Mouse (Mus musculus): ENCODE measurements around the gene Ctbp1. TPM values are rescaled to one million over a fixed set of nuclear protein-coding genes. Genes with fewer than 3 reads are reported as not detected.

The Ctbp1 gene
- total RNA-seq, 2 experiments from 2014 or later = 272 to 273 TPM

GRCm38 (mm10) chr5:33245701-33246100, 29.1 kb downstream of the Ctbp1 start:
- DNase-seq (ENCODE audit: low spot score in 2 of 2) = peak; percentile 52 to 72

DNA sequence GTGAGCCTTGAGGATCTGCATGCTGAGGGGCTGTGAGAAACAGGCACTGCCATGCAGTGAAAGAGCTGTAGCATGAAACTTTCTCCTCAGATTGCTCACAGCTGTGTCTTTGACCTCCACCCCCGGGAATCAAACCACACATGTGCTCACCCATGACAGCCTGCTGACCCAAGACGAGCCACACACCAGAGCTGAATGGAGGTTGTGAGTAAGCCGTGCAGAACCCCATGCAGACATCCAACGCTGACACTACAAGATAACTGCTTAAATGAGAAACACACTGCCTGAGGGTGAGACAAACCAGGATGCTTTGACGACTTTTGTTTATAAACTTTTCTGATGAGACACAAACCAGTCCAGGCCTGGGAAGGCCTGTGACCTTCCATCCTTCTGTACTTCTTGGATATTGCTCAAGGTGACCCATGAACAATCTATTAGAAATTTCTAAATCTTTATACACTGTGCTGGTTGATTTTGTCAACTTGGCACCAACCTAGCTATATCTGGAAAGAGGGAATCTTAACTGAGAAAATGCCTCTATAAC, 30.3 kb downstream of the Ctbp1 start:
- no peak for DNase-seq (ENCODE audit: low spot score in 2 of 2)

DNA sequence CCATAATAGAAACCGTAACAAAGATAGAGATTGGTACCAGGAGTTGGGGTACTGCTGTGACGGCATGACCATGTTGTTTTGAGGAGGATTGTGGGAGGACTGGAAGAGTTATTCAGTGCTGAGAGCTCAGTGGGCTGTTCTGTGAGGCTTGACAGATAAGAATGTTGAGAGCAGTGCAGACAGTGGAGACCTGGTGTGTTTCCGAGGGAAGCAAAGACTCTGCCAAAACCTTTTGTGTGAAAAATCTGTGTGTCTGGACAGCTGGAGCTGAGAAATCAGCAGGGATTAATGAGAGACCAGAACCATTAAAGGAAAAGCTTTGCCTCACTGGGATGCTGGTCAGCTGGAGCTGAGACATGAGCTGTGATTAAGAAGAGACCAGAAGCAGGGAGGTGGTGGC, 34.9 kb downstream of the Ctbp1 start:
- no peak for DNase-seq (ENCODE audit: low spot score in 2 of 2)

- no peak for DNase-seq (ENCODE audit: low spot score in 2 of 2)
Observed at GRCm38 (mm10) chr5:33239111-33239714, 35.6 kb downstream of the Ctbp1 start.

GRCm38 (mm10) chr5:33238256-33238645, 36.5 kb downstream of the Ctbp1 start:
- no peak for DNase-seq (ENCODE audit: low spot score in 2 of 2)

- DNase-seq (ENCODE audit: low spot score in 2 of 2) = no peak
Observed at GRCm38 (mm10) chr5:33237600-33238255, 37.1 kb downstream of the Ctbp1 start.

DNA sequence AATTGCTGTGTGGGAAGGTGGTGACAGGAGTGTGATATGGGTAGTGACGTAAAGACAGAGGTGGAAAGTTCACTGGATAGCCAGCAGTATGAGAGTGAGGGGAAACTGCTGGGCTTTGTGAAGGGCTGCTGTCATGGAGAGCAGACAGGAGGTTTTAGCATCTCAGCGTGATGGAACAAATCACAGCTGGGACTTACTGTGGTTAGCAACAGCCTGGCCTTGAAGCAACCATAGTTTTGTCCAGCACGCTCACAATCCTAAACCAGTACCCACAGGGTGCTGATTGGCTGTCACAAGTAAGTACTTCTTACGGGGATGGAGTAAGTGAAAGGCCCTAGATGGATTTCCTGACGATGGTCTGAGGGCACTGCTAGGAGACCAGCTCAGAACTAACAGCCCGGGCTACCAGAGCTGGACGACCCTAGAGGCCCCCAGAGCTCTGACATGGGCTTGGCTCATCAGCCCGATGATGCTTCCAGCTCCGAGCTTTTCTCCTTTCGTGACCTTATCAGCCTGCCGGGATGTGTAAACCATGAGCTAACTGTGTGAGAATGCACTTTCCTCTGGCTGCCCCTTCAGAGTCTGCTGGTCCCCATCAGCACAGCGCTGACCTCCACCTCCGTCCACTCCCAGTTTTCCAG, 40.3 kb downstream of the Ctbp1 start:
- no peak for DNase-seq (ENCODE audit: low spot score in 2 of 2)

DNA sequence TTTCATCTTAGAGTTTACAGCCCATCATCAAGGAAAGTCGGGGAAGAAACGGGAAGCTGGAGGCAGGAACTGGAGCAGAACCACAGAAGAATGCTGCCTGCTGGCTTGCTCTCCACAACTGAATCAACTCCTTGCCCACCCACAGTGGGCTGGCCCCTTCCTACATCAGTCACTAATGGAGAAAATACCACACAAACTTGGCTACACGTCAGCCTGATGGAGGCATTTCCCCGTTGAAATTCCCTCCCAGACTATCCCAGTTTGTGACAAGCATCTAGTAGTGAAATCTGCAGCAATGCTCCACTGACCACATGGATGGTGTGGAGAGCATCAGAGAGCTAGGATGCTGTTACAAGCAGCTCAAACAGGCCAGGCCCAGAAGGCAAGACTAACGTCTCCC, 42.0 kb downstream of the Ctbp1 start:
- DNase-seq (ENCODE audit: low spot score in 2 of 2) = no peak

DNA sequence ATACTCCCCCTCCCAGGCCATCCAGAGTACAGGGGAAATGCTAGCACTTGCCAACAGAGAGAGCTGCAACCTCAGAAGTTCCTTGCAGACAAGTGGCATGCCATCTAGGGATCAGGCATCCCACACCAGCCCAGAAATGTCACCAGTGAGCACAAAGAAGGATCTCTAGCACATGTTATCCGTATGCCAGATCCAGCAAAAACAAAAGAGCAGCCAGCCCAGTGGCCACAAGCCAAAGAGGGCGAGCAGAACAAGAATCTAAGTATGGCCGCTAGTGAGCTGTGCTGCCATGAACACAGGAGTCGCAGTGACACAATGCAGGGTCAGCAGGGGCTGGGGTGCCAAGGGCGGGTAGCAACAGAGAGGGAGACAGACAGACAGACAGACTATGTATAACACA, 44.5 kb downstream of the Ctbp1 start:
- DNase-seq (ENCODE audit: low spot score in 2 of 2) = no peak

DNA sequence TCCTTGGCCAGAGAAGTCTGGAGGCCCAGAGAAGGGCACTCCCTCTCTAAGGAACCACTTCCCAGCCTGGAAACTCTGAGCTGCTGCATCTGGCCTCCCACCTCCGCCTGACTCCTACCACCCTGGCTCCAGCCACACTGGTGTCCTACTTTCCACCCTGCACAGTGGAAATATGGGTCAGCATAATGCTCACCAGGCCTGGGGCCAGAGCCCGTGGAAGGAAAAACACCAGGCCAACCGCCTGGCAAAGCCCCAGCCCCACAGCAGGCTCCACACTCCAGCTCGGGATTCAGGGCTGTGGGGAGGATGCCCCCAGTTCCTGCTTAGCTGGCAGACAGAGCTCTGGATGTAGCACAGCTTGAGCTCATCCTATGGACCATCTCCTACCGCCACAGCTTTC, 46.4 kb downstream of the Ctbp1 start:
- peak in 1 of 2 experiments; percentile 57 for DNase-seq (ENCODE audit: low spot score in 2 of 2)

GRCm38 (mm10) chr5:33225673-33226072, 49.1 kb downstream of the Ctbp1 start:
- no peak for DNase-seq (ENCODE audit: low spot score in 2 of 2)

- DNase-seq (ENCODE audit: low spot score in 2 of 2) = no peak
Observed at GRCm38 (mm10) chr5:33224491-33224890, 50.3 kb downstream of the Ctbp1 start.

DNA sequence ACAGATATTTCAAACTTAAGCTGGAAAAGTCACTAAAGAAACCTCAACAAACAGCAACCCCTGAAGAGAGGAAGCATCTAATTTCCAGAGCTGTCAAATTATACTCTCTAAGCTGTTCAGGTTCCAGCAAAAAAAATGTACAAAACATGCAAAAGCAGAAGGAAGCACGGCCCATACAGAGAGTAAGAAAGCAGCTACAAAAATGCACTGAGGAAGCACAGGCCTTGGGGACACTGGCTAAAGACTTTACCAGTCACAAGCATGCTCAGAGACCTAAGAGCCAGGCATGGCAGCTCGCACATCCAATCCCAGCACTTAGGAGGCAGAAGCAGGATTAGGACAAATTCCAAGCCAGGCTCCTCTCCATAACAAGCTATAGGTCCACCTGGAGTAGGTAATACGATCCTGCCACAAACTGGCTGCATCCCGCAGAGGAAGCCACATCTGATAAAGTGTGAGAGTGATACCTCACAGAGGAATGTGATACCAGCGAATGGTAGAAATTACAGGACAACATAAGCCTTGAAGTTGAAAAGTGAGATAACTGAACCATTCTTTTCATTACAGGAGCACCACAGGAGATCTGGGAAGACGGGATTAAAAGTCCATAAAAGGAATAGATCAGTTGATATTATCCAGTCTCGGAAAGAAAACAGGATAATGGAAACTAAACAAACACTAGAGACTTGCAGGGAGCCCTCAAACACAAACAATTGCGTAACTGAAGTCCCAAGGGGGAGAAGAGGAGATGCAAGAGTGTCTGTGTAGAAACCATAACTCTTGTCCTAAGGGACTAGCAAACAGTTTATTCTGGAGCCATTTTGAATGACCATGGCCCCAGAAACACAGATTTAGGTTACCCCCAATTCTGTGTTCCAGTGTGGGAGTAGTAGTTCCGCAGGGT, 51.7 kb downstream of the Ctbp1 start:
- no peak for DNase-seq (ENCODE audit: low spot score in 2 of 2)

DNA sequence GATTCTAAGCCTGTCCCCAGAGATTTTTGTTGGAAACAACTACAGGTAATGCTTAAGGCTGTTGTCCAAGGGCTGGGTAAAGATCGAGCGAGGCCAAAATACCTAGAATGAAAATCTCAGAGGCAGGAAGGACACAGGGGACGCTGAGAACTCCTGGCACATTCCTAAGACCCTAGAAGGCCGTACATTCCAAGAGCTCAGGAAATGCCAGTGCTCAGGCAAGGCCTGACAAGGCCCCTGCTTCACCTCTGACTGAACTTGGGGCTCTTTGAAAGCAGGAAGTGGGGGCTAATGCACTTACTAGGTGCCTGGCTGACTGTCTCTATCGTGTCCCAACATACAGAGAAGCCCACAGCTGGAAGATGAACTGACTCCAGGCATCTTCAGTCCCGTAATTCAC, 52.4 kb downstream of the Ctbp1 start:
- DNase-seq (ENCODE audit: low spot score in 2 of 2) = no peak

DNA sequence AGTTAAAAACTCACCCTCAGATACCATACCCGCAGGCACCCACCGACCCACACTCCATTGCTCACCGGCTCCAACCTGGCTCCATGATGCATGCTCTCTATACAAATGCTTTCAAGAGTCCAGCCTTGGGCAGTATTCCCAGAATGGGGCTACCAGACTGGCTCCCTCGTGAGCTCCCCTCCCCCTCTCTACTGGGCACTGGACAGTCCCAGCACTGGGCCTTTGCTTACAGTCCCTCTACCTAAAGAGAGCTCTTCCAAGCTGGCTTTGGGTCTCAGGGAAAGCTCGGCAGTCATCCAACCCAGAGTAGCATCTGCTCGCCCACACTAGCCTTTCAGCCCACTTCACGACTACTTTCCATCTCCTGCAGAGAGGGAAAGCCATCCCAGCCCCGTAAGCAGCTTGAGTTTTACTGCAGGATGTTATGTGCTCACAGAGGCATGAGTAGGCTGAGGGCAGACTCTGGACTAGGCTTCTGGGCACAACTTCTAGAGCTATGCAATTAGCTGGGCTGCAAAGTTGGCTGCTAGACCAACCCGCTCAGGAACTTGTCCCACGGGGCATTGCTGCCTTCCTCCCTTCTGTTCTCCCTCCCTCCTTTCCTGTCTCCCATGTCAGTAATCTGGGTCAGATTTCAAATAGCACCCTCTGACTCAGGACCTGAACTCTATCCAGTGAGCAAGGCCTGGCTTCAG, 54.3 kb downstream of the Ctbp1 start:
- no peak for DNase-seq (ENCODE audit: low spot score in 2 of 2)

DNA sequence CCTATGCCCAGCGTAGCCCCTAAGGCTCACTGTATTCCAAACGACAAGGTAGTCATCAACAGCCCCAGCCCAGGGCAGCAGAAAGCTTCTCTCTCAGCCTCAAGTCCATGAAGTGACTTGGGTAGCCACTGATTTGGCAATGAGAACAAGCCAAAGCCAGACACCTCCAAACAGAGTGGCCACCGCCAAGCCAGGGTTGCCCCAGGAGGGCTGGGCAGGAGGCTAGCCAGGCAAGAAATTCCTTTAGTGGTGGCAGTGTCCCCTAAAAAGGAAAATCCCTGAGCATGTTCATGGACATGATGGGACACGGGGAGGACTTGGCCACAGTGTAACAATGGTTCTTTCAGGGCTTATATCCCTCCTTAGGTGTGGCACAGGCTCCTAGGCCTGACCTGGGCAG, 55.0 kb downstream of the Ctbp1 start:
- DNase-seq (ENCODE audit: low spot score in 2 of 2) = no peak

- no peak for DNase-seq (ENCODE audit: low spot score in 2 of 2)
Observed at GRCm38 (mm10) chr5:33218746-33219449, 55.9 kb downstream of the Ctbp1 start.

GRCm38 (mm10) chr5:33218081-33218480, 56.7 kb downstream of the Ctbp1 start, which contains the start of gene Spon2:
Gene Spon2 (minus strand): TSS chr5:33218455.
- DNase-seq (ENCODE audit: low spot score in 2 of 2) = no peak

GRCm38 (mm10) chr5:33217663-33218062, 57.1 kb downstream of the Ctbp1 start:
- DNase-seq (ENCODE audit: low spot score in 2 of 2) = no peak

- no peak for DNase-seq (ENCODE audit: low spot score in 2 of 2)
Observed at GRCm38 (mm10) chr5:33214723-33215122, 60.1 kb downstream of the Ctbp1 start.

Data from layer of hippocampus, postnatal 14 days (tissue).